Mouse (Mus musculus): ENCODE measurements at regions not wholly inside any gene's neighbourhood (a gene's known extent, or its start where the extent isn't known, plus 50 kb on each side); places are given as distances from the start of the nearest gene placed in this dataset.
A peak's percentile ranks its signal among the peaks of the same experiment; 100 is the strongest.

GRCm38 (mm10) chr3:62159031-62159430 lies 179.1 kb upstream of the Arhgef26 start:
- peak; percentile 80 for DNase-seq (ENCODE audit: extremely low spot score, low spot score)

DNA sequence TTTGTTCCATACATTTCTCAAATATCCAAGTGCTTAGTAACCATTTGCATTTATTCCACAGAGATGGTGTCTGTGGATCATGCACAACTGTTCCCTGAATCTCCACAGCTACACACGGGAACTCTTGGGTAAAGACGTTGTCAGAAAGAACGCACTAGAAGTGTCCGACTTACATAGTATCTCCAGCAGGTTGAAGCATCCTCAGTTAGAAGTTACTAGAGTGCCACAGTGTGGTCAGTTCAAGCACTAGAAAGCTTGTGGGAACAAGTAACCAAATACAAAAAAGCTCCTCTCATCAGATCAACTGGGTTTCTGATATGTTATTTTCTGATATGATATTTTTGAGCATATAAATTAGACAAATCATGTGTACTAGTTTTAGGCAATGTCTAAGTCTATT lies 167.5 kb upstream of the Arhgef26 start:
- DNase-seq (ENCODE audit: extremely low spot score, low spot score): no peak

DNA sequence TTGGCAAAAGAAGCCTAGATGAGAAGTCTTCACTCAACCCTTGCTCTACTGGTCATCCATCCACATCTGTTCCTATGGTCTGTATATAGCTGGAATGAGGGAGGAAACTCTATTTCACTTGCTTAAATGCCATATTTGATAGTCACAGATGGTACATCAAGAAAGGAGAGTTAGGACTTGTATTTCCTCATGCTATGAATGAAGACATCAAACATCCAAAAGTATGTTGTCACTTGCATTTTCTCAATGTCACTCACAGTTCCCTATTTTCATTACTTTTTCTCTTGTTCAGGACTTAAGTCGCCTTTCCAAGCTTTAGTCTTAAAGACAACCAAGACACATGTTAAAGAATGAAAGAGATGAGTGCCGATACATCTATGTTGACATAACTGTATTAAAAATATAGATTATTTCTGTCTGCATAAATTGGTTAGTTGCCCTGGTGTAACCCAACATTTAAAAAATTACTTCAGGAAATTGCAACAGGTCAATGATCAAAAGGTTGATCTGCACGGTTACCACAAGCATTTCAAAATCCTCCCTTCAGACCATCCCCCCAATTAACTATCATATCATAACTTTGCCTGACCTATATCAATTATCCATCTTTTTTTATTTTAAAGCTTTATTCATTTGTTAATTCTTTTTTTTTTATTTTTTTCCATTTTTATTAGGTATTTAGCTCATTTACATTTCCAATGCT lies 150.2 kb upstream of the Arhgef26 start:
- DNase-seq (ENCODE audit: extremely low spot score, low spot score): no peak

DNA sequence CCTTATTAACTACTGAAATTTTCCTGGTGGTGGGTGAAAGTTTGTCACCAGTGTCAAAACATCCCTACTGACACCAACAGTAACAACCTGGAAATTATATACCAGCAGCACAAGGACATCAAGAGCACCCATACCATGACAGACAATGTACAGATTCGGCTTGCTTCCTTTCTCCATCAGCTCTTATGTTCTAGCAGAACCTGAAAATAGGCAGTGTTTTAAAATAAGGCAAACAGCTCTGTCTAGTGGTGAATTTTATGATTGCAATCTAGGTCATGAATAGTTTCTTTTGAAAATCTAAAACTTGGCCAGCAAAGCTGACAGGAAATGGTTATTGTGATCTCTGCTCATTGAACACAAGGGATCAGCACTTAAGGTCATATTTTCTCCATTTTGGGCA lies 145.7 kb upstream of the Arhgef26 start:
- DNase-seq (ENCODE audit: extremely low spot score, low spot score): no peak

DNA sequence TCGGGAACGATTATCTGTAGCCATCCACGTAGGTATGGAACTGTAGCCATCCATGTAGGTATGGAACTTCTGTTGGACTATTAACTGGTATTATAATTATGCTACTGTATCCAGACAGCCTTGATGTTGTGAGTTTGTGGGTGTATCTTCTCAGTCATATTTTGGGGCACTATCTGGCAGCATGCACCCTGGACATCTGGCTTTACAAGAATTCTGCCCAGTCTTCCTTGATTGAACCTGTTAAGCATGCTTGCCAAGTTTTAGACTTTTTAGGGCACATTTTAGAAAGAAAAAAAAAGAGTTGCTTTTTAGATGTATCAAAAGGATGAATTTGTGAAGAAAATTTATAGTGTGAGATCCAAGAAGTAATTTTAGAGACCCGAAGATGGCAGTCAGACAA lies 143.7 kb upstream of the Arhgef26 start:
- DNase-seq (ENCODE audit: extremely low spot score, low spot score): no peak

- no peak for DNase-seq (ENCODE audit: extremely low spot score, low spot score)
Observed at GRCm38 (mm10) chr3:62196679-62197078, 141.5 kb upstream of the Arhgef26 start.

GRCm38 (mm10) chr3:62215806-62216205 lies 122.3 kb upstream of the Arhgef26 start:
- peak; percentile 16 for DNase-seq (ENCODE audit: extremely low spot score, low spot score)

DNA sequence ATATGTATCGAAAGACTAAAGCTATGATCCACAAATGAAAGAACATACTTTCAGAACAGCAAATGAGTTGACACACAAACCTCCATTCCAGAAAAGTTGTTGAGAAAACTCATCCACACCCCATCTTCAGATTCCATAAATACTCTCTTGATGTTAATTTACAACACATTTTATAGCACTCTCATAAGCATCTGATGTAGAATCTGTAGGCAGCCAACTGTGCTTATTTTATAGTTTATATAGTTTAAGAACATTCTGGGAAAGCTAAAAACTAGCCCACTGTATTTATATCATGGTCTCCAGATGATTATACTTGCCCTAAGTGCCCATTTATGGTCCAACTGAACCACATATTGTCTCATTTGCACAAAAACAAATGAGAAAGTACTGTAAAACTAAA lies 120.8 kb upstream of the Arhgef26 start:
- no peak for DNase-seq (ENCODE audit: extremely low spot score, low spot score)

GRCm38 (mm10) chr3:62227697-62228096 lies 110.4 kb upstream of the Arhgef26 start:
- no peak for DNase-seq (ENCODE audit: extremely low spot score, low spot score)

- no peak for DNase-seq (ENCODE audit: extremely low spot score, low spot score)
Observed at GRCm38 (mm10) chr3:62228156-62228555, 110.0 kb upstream of the Arhgef26 start.

DNA sequence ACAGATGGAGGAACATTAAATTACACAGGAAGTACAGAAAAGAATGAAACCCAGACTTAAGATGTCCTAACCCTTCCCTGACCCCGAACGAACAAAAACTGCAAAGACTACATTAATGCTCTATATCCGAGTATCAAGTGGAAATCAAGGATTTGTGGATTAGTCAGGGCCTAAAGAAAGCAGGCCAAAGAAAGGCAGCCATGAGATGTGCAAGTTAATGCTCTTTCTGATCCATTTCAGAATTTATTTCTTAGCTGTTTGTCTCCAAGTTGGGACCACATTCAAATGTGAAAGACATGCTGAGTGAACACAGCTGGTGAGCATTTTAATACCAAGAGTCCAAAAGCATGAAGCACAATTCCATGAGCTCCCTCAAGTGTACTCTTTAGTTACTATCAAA lies 97.1 kb upstream of the Arhgef26 start:
- no peak for DNase-seq (ENCODE audit: extremely low spot score, low spot score)

DNA sequence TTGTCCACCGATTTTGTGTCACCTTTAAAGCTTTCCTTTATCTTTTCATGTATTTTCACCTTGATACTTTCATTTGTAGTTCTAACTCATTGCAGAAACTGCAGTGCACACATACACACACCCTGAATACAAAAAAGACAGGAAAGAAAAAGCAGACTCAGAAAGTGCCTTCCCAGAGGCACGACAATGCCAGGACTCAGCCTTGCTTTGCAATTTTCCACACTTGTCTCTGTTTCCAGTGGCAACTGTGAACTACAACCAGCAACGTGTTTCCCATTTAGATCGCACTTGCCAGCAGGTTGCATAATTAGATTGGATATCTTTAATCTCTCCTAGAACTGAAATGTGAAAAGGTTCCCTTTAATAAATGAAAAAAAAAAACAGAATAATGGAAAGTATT lies 66.4 kb upstream of the Arhgef26 start:
- no peak for DNase-seq (ENCODE audit: extremely low spot score, low spot score)

DNA sequence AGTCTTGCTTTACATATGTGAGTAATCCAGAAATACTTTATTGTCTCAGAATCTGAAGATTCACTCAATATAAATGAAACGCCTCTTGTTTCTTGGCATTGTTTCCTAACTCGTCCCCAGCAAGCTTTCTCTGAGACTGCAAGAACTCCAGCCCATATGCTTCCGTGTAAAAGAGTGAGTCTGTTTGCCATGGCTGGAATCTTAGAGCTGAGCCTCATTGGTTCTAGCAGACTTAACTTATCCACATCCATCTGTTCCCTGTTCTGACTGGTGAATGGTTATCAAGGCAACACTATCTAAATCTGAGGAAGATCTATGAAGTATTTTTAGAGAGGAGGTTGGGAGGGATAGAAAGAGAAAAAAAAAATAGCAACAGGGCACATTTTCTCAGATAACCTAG lies 59.9 kb upstream of the Arhgef26 start:
- DNase-seq (ENCODE audit: extremely low spot score, low spot score): no peak

DNA sequence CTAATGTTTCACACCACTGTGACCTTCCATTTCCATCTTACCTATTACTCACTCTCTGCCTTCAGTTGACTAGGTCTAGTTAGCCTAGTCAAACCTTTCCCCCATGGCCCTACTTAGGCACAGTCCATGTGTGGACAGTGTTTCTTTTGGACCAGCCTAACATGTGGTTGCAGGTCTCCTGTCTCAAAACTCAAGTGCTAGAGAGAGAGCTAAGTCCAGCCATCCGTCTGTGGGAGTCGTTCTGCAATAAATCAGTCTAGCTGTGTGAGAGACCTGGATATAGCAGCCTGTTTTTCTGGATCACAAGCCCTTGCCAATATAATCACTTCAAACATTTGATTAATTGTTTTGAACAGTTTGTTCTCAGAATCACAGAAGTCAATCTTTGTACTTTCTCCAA lies 57.2 kb upstream of the Arhgef26 start:
- DNase-seq (ENCODE audit: extremely low spot score, low spot score): no peak
